Mouse (Mus musculus): ENCODE data around the gene Tgfa.

DNA sequence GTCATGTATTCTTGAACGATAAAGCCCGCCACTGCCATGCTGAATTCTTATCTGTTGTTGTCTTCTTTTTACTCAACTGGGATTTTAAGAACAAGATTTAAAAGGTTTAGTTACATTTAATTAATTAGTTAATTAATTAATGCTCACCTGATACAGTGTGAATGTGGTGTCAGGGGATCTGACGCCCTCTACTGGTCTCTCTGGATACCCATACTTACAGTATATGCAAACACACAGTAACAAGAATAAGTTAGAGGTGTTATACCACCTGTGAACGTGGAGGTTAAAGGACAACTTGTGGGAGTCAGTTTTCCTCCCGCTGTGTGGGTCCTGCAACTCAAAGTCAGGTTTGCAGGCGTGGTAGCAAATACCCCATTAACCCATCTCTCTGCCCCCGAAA, 8.1 kb downstream of the Tgfa start:
- TF ChIP-seq CTCF (IDR thresholded peaks at IDR 0.05; ENCODE audit: extremely low read depth, insufficient read depth, insufficient read length, insufficient replicate concordance): no peak
- no peak for TF ChIP-seq POLR2A (IDR thresholded peaks at IDR 0.05; ENCODE audit: low read depth, low read length)

Data from spleen, adult 2 months (tissue).